Mouse (Mus musculus) WW6 (cell line): ENCODE measurements around the gene Zfp26.

Source experiments
- DNase-seq: peaks from one replicate; pipeline ENCODE4 v3.0.0-alpha.2; 2013; ENCODE audit warnings: low read depth, low spot score

Zfp26 gene

DNA sequence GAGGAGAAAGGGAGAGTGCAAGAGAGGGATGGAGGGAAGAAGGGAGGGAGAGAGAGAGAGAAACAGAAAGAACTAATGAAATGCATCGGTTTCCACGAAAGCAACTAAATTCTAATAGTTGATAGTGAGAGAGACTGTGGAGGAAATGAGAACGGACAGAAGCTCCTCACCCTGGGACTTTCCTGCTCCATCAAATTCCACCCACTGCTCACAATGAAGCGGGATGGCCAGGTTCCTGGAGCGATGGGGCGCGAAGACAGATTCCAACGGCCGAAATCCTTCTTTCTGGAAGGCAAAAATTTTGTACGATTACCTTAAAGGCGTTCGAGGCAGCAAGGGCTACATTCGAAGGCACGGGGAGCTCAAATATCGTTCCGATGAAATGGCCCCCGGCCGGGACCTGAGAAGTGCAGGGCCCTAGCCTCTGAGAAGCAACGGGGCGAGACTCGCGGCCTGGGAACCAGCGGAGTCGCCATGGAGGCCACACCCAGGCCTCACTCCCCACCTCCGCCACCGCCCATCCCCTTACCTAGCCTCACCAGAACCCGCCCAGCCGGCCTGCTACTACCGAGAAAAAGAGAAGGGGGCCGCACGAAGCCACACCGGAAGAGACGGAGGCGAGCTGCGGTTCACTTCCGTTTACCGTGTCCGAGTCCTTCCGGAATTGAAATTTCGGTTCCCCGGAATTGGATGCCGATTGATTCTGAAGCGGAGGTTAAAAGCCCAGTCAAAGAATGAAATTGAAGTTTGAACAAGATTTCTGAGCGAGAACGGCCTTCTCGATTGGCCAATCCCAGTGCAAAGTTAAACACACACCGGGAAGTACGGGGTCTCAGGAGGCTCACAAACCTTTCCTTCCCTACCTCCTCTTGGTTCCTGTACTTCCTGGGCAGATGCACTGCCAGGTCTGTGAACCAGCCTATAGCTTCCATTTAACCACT lies at the start of gene Zfp26:
Gene Zfp26, minus strand, starts transcription at position 786 of the 941 bp plus-strand sequence.
- DNase-seq = peak; percentile 56

DNA sequence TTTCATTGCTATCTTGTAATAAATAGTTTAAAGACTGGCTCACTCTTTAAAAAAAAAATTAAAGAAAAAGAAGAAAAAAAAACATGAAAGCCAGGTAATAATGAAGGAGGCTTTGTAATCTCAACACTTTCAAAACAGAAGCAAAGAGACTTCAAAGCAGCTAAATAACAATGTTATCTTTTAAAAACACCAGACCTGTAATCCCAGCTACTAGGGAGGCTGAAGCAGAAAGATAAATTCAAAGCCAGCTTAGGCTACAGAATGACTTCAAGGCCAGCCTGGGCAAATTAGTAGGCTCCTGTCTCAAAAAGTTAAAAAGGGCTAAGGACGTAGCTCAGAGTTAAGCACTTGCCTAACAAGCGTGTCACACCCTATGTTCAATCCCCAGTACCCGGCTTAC lies 49.7 kb upstream of the Zfp26 start:
- DNase-seq = no peak

DNA sequence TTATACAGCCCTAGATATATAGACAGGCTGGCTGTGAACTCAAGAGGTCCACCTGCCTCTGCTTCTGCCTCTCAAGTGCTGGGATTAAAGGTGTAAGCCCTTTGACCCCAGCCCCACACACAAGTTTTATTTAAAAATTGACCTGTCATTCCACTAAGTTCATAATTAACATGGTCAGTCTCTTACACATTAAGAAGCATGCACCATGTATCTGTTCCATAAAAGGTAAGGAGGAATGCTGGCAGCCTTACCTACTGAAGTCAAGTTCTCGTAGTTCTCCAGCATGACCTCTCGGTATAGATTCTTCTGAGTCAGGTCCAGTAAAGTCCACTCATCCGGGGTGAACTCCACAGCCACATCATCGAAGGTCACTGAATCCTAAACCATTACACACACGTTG lies 44.8 kb upstream of the Zfp26 start:
- DNase-seq = no peak

DNA sequence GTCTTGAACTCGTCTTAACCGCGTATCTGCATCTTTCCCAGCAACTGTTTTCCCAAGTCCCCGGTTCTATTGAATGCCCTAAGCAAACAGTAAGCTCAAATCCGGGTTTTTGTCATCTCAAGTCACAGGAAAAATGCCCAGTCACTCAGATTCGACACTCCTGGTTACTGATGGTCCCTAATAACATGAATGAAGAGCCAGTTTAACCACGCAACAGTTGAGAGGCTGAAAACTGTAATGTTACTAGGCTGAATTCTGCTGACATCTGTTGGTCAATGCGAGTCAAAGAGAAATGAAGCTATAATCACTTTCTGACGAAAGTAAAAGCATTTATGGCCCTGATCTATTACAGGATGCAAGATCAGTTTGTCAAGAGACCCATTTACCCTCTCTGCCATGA lies 33.3 kb upstream of the Zfp26 start:
- no peak for DNase-seq

DNA sequence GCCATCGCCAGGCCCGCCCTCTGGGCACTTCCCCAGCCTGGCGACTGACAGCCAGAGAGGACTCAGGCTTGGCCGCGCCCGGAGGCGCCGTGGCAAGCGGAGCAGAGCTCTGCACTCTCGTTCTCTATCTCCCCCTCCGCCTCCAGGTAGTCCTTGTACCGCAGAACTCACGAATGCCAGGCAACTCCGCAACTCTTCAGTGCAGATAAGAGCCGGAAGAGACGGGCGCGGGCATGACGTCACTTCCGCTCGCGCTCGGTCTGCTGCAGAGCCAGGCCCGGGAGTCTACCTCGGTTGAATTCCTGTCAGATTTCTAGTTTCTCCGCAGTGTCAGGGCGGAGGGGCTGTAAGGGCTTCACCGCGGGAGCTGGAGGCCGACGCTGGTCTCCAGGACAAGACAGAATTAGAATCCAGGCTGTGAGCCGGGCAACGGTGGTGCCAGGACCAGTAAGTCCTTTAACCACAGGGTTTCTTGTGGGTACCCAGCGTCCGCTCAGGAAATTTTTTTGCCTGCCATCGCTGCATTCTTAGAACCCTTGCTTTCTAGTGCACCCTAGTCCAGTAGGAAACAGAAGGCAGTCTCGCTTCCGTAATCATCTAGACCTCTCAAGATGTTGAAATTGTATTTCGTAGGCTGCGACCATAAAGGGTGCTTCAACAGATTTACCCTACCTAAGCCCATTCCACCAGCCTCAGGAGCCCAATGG lies 32.7 kb upstream of the Zfp26 start, which contains the start of gene Zfp426:
Gene Zfp426, minus strand, starts transcription at position 220 of the 707 bp plus-strand sequence.
- DNase-seq = peak; percentile 80

DNA sequence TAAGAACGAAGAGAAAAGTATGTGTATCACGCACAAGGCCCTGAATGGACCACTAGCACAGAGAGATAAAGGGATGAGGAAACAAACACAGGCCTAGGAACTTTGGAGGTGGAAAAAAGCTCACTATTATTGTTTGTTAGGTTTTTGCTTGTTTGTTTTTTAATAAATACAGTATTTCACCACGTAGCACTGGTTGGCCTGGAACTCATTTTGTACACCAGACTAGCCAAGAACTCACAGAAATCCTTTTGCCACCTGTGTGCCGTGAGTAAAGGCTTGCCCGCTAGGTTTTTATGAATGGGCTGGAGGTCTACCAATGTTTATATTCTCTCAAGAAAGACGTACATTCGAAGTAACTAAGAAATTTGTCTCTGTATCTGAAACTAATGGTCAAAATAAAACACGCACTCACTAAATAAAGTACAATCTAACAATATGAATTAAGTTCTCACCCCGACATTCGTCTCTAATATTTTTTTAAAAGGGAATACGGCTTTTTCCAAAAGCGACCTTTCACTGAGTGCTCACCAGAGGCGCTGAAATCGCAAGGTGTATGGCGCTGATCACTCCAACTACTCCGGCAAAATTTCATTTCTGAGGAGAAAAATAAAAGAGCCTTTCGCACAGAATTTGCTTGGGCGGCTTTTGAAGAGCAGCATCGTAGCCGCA lies 32.0 kb upstream of the Zfp26 start:
- DNase-seq = no peak

DNA sequence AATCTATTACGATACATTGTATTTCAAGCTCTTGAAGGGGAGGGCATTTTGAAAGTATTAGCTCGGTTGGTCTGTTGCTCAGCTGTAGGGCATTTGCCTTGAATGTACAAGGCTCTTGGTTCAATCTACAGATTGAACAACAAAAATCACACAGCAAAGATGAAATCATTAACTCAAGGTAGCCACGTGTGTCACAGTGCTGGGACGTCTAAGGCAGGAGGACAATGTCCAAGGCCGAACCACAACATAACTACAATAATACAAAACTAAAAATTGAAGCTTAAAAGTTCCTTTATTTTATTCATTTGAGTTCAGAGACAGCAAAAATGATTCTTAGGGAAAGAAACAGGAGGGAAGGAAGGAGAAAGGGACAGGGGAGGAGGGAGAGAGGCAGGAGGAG lies 29.6 kb upstream of the Zfp26 start:
- no peak for DNase-seq

DNA sequence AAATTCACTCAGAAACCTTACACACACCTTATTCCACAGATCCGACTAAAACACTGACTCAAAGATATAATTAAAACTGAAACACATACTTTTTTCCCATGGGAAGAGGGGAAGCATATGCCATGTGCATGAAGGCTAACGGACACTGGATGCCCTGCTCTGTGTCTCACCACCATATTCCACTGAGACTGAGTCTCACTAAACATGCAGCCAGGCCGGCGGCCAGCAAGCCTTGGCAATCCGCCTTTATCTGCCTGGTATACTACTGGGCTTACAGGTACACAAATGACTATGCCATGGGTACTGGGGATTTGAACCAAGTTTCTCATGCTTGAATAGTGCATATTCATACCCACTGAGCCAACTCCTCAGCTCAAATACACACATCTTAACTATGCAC lies 19.4 kb upstream of the Zfp26 start:
- DNase-seq = no peak

DNA sequence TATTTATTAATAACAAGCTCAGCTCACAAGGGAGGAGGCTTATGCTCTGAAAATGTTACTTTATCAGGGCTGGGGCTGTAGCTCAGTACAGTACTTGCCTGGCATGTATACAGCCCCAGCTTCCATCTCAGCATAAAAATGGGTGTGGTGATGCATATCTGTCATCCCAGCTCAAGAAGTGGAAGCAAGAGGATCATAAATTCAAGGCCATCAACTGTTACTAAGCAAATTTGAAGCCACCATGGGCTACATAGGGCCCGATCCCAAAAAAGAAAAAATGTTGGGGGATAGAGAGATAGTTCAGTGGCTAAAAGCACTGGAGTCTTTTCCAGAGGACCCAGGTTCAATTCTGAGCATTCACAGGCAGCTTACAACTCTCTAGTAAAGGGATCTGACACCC lies 16.7 kb upstream of the Zfp26 start:
- no peak for DNase-seq

DNA sequence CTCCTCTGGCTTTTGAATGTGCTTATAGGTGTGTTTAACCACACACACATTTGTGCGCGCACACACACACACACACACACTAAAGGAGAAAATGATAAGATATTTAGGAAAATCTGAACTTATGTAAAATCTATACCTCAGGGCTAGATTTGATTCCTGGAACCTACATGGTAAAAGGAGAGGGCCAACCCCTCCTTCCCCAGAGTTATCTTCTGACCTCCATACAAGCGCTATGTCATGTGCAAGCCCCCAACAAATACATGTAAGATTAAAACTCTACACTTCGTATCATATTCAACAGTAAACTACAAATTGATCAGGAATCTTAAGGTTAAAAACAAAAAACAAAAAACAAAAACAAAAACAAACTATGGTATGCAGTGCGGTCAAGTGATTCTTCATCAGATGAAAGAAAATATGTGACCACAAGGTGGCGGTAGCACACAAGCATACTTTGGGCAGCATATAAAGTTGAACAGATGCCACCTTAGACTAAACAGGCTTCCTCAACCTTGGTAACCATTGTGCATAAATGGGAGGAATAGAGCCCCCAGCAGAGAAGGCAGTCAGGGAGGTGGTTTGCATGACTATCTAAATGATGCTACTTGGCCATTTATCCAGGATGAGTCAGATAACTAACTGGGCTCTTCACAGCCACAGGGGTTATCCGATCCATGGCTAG lies 6.9 kb upstream of the Zfp26 start:
- no peak for DNase-seq

DNA sequence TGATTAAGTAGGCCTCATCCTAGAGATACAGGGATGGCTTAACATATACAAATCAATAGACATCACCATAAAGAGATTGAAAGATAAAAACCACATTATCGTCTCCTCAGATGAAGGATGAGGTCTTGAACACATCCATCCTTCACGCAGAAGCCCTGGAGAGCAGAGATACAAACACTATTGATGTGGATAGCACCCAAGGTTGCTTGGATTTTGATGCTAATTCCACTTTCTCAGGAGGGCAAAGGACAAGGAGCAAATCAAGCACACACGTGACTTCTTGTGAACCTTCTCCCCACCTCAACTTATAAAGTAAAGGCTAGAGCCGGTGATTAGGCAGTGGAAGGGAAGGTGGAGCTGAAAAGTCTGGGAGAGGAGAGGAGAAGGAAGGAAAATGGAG lies 6.3 kb downstream of the Zfp26 start:
- no peak for DNase-seq

DNA sequence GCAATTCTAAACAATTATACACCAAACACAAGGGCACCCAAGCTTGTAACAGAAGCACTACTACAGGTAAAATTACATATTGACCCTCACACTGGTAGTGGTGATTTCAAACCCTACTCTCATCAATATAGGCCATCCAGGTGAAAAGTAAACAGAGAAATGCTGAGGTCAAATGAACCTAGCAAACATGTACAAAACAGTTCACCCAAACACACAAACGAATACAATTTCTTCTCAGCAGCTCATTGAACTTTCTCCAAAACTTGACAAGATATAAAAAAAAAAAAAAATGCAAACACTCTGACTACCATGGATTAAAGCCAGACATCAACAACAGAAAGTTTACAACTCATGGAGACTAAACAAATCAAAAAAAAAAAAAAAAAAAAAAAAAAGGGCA lies 8.5 kb downstream of the Zfp26 start:
- no peak for DNase-seq

DNA sequence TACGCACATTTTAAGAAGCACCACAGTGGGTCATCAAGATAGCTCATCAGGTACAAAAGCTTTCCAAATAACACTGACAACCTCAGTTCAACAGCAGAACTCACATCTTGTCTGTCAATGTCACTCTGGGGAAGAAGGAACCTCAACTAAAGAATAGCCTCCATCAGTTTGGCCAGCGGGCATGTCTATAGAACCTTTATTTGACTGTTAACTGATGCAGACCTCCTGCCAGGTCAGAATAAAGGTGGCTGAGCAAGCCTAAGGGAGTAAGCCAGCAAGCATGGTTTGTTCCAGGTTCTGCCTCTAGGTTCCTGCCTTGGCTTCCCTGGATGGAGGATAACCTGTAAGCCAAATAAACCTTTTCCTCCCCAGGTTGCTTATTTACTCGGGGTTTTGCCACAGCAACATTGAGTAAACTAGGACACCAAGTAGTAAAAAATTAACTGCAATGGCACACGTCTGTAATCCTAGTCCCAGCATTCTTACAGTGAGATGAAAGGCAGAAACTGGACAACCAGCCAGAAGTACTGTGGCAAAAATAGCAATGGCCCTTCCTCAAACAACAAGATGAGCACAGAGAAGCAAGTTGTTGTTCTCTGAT lies 16.7 kb downstream of the Zfp26 start:
- DNase-seq = no peak

DNA sequence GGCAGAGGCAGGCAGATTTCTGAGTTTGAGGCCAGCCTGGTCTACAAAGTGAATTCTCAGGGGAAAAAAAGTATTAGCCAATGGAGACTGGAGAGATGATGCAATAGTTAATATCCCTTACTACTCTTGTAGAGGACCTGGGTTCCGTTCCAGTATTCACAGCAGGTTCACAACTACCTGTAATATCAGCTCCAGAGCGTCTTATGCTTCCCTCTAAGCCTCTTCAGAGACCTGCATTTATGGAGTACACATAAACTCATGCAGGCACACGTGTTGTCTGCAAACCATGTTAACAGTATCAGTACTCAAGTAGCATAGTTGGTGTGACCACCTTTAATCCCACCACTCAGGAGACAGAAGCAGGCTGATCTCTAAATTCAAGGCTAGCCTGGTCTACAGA lies 30.0 kb downstream of the Zfp26 start:
- no peak for DNase-seq

DNA sequence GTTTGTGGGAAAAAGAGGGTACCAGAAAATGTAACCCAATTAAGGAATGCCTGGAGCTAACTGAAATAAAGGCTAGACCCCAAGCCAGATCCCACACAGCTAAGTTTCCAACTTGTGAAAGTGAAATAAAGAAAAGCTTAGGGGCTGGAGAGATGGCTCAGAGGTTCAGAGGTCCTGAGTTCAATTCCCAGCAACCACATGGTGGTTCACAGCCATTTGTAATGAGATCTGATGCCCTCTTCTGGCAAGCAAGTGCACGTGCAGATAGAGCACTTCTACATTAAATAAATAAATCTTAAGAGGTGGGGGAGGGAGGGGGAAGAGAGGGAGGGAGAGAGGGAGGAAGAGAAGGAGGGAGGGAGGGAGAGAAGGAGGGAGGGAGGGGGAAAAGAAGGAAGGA lies 48.5 kb downstream of the Zfp26 start:
- DNase-seq = no peak

DNA sequence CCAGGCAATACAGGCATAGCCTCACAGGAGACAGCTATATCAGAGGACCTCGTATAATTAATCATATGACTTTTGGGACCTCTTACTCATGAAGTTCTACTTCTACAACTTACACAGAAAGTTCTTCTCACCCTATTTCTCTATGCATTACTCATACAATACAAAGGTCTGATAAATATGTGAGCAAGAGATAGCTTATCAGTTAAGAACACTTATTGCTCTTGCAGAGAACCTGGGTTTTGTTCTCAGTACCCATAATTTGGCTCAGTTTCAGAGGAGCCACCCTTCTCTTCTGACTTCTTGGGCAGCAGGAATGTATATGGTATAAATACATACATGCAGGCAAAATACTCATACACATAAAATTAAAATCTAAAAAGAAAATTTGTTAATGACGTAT lies 50.6 kb downstream of the Zfp26 start:
- DNase-seq = no peak

DNA sequence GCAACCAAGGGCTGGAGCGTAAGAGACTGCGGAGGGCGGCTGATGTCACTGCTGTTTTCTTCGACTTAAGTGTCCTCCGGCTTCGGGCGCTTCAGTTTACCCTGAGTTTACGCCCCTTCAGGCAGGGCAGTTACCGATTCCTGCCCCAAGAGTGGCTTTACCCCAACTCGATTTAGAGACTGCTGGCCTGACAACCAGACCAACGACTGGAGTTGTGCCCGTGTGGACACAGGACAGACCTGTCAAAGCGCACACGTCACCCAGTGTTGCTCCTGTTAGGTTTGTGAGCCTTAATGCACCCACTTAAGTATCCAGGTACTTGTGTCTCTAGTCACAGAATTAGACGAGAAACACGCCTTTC lies 74.6 kb downstream of the Zfp26 start:
- DNase-seq = no peak

DNA sequence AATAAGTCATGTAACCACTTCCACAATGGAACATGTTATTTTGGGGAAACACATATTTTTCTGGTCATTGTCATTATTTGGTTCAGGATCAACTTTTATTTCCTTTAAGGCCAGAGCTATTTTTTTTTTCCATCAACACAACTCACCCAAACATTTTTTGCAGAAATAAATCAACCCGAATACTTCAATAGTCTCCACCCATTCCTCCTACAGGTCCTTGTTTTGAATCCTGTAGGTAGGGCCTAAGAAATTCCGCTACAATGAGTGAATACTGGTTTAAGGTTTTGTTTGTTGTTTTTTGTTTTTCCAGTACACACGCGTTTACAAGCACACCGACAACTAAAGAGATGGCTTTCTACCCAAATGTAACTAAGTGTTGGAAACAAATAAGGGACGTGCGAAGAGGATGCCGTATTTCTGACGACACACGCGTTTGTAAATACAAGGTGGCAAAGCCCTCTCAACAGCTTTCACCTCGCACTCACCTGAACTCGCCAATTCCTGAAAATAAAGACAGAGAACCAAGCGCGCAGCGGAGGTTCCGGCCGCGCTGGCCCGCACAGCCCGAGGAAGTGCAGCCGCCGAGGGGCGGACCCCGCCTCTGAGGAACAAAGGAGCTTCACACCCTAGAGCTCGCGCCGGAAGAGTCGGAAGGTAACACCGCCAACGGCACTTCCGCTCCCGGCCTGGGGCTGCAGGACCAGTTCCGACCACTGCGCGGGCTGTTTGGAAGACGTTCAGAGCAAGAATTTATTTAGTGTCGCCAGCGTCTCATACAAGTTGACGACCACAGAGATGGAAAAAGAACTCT lies 75.2 kb downstream of the Zfp26 start, which contains the start of gene Zfp560:
Gene Zfp560, minus strand, starts transcription at position 646 of the 811 bp plus-strand sequence.
- DNase-seq = peak; percentile 55

DNA sequence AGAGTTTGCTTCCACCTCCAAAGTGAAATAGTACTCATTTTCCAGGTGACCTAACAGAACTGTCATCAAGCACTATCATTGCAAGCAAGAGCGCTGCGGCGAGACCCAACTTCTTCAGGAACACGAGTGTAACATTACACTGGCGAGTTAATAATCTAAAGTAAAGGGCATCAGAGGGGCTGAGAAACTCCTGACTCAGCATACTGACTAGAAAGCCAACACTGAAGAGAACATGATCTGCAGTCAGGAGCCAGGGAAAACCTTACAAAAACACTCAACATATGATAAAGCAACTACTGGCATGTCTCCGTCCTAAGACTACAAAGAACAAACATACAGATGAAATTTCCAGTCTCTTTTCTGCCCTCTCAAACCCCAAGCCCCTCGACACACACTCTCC lies 76.3 kb downstream of the Zfp26 start:
- no peak for DNase-seq
